Mouse (Mus musculus): ENCODE data around the gene Olfr1440. TPM values are rescaled to one million over a fixed set of nuclear protein-coding genes. Genes with fewer than 3 reads are reported as not detected.

Gene Olfr1440
- not detected in 2 replicates for polyA plus RNA-seq (2015; fragmentation: Nextera tagmentation; extraction: Ambion mirVana)

DNA sequence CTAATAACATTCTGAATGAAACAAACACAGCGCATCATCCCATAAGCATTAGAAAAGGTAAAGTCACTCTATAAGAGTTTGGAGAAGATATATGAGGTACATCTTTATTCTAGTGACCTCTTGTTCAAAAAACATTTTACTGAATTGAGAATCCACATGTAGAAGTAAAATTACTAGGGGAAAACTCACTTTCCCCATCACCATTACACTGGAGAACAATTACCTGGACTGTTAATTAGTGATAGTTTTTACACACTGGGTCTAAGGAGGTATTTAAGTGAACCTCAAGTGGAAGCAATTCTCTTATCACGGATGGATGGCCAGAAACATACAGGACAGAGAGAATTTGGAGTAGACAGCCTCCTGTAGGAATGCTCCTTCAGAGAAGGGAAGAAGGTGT lies at the start of gene Olfr1440:
TSS of gene Olfr1440 (plus strand) at position 301 of the 400 bp plus-strand sequence.
- 54% methylated on average over 2 of the region's 2 CpGs for WGBS (ENCODE audit: insufficient replicate concordance)
- no peak for ATAC-seq (ENCODE audit: low read depth)
- Histone ChIP-seq H3K4me3 (ENCODE audit: low read depth, low read length) (no peak within 1 kb of the TSS), H3K4me1 (ENCODE audit: control insufficient read depth, low read depth, low read length) (no peaks in the 10 kb centered on the region), H3K27ac (ENCODE audit: low read length) (no peak within 1 kb of the TSS), H3K9ac (ENCODE audit: low read depth, low read length) (no peak within 1 kb of the TSS), H3K36me3 (ENCODE audit: control insufficient read depth, insufficient read depth) (no peaks in the 10 kb centered on the region), H3K9me3 (replicated peaks; ENCODE audit: control insufficient read depth, low read length) (no peaks in the 10 kb centered on the region), H3K27me3 (ENCODE audit: control insufficient read depth, insufficient read depth, low read depth, low read length) (no peaks in the 10 kb centered on the region), H3K4me2 (ENCODE audit: low read depth, low read length) (no peak within 1 kb of the TSS)

DNA sequence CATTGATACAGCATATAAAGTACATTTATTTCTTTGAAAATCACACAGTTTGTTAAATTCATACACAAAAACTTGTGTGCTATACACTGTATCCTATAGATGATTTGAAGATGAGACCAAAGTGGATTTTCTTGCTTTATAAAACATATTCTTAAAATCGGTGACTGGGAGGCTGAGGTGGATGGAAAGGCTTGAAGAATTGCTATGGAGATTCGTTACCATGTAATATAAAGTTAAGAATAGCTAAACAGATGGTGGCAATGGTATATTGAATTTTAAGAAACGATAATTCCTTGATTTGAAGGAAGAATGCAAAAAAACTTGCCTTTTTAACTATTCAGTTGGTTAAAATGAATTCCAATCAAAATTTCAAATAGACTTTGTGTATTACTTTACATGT lies 14.1 kb upstream of the Olfr1440 start:
- no peak overlapping the region for H3K4me3 ChIP-seq (ENCODE audit: low read depth, low read length)
- H3K9ac ChIP-seq (ENCODE audit: low read depth, low read length) = no peak overlapping the region
- H3K27ac ChIP-seq (ENCODE audit: low read length) = no peak overlapping the region
- H3K36me3 ChIP-seq (ENCODE audit: control insufficient read depth, insufficient read depth) = no peaks in the 10 kb centered on the region
- no peaks in the 10 kb centered on the region for H3K4me1 ChIP-seq (ENCODE audit: control insufficient read depth, low read depth, low read length)
- H3K9me3 ChIP-seq (replicated peaks; ENCODE audit: control insufficient read depth, low read length) = no peaks in the 10 kb centered on the region
- no peak for ATAC-seq (ENCODE audit: low read depth)
- 42% methylated on average over 3 of the region's 3 CpGs for WGBS (ENCODE audit: insufficient replicate concordance)
- H3K4me2 ChIP-seq (ENCODE audit: low read depth, low read length) = no peak overlapping the region
- H3K27me3 ChIP-seq (ENCODE audit: control insufficient read depth, insufficient read depth, low read depth, low read length) = no peaks in the 10 kb centered on the region

DNA sequence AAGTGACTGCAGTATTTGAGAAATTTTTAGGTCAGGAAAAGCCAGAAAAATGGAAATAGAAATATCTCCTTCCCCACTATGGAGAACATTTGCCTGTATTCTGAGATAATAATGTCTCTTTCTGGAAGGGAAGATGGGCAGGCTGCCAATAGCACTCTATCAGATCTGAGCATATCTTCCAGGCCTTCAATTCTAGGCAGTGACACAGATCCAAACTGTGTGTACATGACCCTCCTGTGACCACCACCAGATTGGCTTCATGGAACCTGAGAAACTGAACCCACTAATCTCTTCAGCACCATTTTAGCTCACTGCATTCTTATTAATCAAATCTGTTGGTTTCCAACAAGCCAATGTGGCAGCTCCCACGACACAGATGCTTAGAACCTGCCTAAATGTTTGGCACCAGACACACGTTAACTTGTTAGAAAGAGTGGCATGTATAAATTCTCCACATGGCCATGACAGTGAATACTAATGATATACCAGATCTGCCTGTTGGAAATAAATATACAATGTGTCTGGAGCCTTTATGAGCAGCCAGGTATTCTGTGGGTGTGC lies 12.5 kb upstream of the Olfr1440 start:
- Histone ChIP-seq H3K27ac (ENCODE audit: low read length) (no peak overlapping the region), H3K36me3 (ENCODE audit: control insufficient read depth, insufficient read depth) (no peaks in the 10 kb centered on the region), H3K9me3 (replicated peaks; ENCODE audit: control insufficient read depth, low read length) (no peaks in the 10 kb centered on the region), H3K4me2 (ENCODE audit: low read depth, low read length) (no peak overlapping the region), H3K9ac (ENCODE audit: low read depth, low read length) (no peak overlapping the region), H3K4me3 (ENCODE audit: low read depth, low read length) (no peak overlapping the region), H3K27me3 (ENCODE audit: control insufficient read depth, insufficient read depth, low read depth, low read length) (no peaks in the 10 kb centered on the region), H3K4me1 (ENCODE audit: control insufficient read depth, low read depth, low read length) (no peaks in the 10 kb centered on the region)
- 34% methylated on average over 2 of the region's 2 CpGs for WGBS (ENCODE audit: insufficient replicate concordance)
- ATAC-seq (ENCODE audit: low read depth) = no peak

DNA sequence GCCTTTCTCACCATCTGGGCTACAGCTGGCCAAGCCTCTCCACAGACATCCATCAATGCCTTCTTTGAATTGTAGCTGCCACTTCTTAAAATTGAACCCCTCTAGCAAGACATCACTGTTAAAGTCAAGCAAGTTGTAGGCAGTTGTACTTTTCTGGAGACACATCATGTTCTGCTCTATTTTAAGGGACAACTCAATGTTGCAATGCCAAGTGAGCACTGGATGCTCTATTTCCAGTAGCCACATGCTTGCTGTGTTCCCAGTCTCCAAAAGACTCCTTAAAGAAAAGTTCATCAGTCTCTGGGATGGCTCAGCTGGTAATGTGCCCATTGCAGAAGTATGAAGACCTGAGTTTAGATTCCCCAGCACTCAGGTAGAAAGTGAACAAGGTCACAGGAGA lies 26.7 kb downstream of the Olfr1440 start:
- no peak overlapping the region for H3K27ac ChIP-seq (ENCODE audit: low read length)
- no peak for ATAC-seq (ENCODE audit: low read depth)
- no peak overlapping the region for H3K4me2 ChIP-seq (ENCODE audit: low read depth, low read length)

DNA sequence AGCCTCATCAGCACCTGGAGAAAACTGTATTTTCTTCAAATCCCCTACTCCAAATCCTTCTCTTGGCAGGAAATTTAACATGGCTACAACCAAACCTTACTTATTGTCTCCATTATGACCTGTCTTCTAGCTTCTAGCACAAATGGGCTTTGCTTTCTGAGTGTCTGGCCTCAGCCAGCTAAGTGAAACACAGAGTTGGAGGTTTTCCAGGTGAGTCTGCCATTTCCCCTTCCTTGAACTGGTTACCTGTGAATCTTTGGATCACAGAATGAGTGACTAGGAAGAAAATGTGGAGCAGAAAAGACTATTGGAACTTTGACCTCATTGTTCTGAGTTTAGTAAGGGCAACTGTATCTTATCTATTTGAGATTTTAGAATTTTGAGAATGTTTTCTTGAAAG lies 30.3 kb downstream of the Olfr1440 start, which contains the start of gene Olfr1441:
TSS of gene Olfr1441 (plus strand) at position 73 of the 400 bp plus-strand sequence.
- Histone ChIP-seq H3K9me3 (replicated peaks; ENCODE audit: control insufficient read depth, low read length) (no peaks in the 10 kb centered on the region), H3K9ac (ENCODE audit: low read depth, low read length) (no peak within 1 kb of the TSS), H3K27me3 (ENCODE audit: control insufficient read depth, insufficient read depth, low read depth, low read length) (no peaks in the 10 kb centered on the region), H3K4me2 (ENCODE audit: low read depth, low read length) (no peak within 1 kb of the TSS), H3K4me1 (ENCODE audit: control insufficient read depth, low read depth, low read length) (no peaks in the 10 kb centered on the region), H3K36me3 (ENCODE audit: control insufficient read depth, insufficient read depth) (no peaks in the 10 kb centered on the region), H3K27ac (ENCODE audit: low read length) (no peak within 1 kb of the TSS), H3K4me3 (ENCODE audit: low read depth, low read length) (no peak within 1 kb of the TSS)
- ATAC-seq (ENCODE audit: low read depth) = no peak

More for the DNA sequence above, 26.7 kb downstream of the Olfr1440 start:
- Histone ChIP-seq H3K27me3 (ENCODE audit: control insufficient read depth, insufficient read depth, low read depth, low read length) (no peaks in the 10 kb centered on the region), H3K36me3 (ENCODE audit: control insufficient read depth, insufficient read depth) (no peaks in the 10 kb centered on the region), H3K4me1 (ENCODE audit: control insufficient read depth, low read depth, low read length) (no peaks in the 10 kb centered on the region), H3K9ac (ENCODE audit: low read depth, low read length) (no peak overlapping the region), H3K9me3 (replicated peaks; ENCODE audit: control insufficient read depth, low read length) (no peaks in the 10 kb centered on the region), H3K4me3 (ENCODE audit: low read depth, low read length) (no peak overlapping the region)

DNA sequence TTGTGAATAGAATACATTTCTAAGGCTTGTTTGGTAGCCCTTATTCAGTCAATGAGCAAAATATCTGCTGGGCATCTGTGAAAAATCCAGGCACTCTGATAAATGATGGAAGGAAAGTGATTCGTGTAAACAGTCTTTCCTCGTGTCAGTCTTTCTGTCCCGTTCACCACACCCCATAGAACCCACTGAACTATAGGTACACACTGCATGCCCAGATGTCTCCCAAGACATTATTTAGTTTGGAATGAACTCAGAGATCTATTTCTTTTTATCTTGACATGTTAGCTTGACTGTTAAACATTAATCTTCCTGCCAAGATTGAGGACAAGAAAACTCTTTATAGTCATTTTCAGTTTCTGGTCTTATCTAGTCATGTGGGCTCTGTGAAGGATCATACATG lies 31.2 kb downstream of the Olfr1440 start:
- H3K9ac ChIP-seq (ENCODE audit: low read depth, low read length) = no peak overlapping the region
- H3K27me3 ChIP-seq (ENCODE audit: control insufficient read depth, insufficient read depth, low read depth, low read length) = no peaks in the 10 kb centered on the region
- H3K4me3 ChIP-seq (ENCODE audit: low read depth, low read length) = no peak overlapping the region
- H3K36me3 ChIP-seq (ENCODE audit: control insufficient read depth, insufficient read depth) = no peaks in the 10 kb centered on the region
- no peaks in the 10 kb centered on the region for H3K4me1 ChIP-seq (ENCODE audit: control insufficient read depth, low read depth, low read length)
- no peak overlapping the region for H3K4me2 ChIP-seq (ENCODE audit: low read depth, low read length)
- ATAC-seq (ENCODE audit: low read depth) = no peak
- H3K27ac ChIP-seq (ENCODE audit: low read length) = no peak overlapping the region
- 52% methylated on average over 3 of the region's 3 CpGs for WGBS (ENCODE audit: insufficient replicate concordance)
- no peaks in the 10 kb centered on the region for H3K9me3 ChIP-seq (replicated peaks; ENCODE audit: control insufficient read depth, low read length)

DNA sequence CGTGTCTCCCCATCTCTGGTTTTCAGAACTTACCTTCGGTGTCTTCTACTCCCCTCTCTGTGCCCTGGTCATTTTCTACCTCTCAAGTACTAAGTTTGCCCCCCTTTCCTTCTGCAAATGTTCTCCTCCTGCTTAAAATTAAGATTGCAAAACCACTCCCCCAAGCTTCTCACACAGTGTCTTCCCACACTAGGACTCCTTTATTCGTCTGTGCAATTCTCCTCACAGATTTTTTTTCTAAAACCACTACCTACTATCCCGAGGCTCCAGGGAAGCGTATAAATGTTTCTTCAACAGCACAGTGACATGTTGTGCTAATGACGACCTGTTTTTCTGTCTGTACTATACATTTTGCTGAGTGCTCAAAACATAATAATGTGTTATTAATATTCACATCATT lies 33.5 kb downstream of the Olfr1440 start:
- WGBS (ENCODE audit: insufficient replicate concordance) = 54% methylated on average over 6 of the region's 6 CpGs
- Histone ChIP-seq H3K9ac (ENCODE audit: low read depth, low read length) (no peak overlapping the region), H3K27ac (ENCODE audit: low read length) (no peak overlapping the region), H3K9me3 (replicated peaks; ENCODE audit: control insufficient read depth, low read length) (no peaks in the 10 kb centered on the region), H3K4me3 (ENCODE audit: low read depth, low read length) (no peak overlapping the region), H3K27me3 (ENCODE audit: control insufficient read depth, insufficient read depth, low read depth, low read length) (no peaks in the 10 kb centered on the region), H3K36me3 (ENCODE audit: control insufficient read depth, insufficient read depth) (no peaks in the 10 kb centered on the region), H3K4me2 (ENCODE audit: low read depth, low read length) (no peak overlapping the region), H3K4me1 (ENCODE audit: control insufficient read depth, low read depth, low read length) (no peaks in the 10 kb centered on the region)
- no peak for ATAC-seq (ENCODE audit: low read depth)

DNA sequence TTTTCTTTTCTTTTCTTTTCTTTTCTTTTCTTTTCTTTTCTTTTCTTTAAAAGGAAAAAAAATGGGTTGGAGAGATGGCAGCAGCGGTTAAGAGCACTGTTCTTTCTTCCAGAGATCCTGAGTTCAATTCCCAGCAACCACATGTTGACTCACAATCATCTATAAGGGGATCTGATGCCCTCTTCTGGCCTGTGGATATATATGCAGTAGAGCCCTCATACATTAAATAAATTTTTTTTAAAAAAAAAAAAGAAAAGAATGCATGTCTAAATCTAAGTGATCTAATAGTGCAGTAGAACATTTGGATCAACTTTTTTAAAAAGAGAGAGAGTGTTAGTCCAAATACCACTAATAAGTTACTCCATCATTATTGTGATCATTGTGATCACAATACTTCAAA lies 34.6 kb downstream of the Olfr1440 start:
- Histone ChIP-seq H3K27ac (ENCODE audit: low read length) (no peak overlapping the region), H3K4me2 (ENCODE audit: low read depth, low read length) (no peak overlapping the region), H3K4me3 (ENCODE audit: low read depth, low read length) (no peak overlapping the region), H3K9ac (ENCODE audit: low read depth, low read length) (no peak overlapping the region), H3K27me3 (ENCODE audit: control insufficient read depth, insufficient read depth, low read depth, low read length) (no peaks in the 10 kb centered on the region), H3K4me1 (ENCODE audit: control insufficient read depth, low read depth, low read length) (no peaks in the 10 kb centered on the region), H3K9me3 (replicated peaks; ENCODE audit: control insufficient read depth, low read length) (no peaks in the 10 kb centered on the region), H3K36me3 (ENCODE audit: control insufficient read depth, insufficient read depth) (no peaks in the 10 kb centered on the region)
- ATAC-seq (ENCODE audit: low read depth) = no peak
- 53% methylated on average over 1 of the region's 1 CpGs for WGBS (ENCODE audit: insufficient replicate concordance)

DNA sequence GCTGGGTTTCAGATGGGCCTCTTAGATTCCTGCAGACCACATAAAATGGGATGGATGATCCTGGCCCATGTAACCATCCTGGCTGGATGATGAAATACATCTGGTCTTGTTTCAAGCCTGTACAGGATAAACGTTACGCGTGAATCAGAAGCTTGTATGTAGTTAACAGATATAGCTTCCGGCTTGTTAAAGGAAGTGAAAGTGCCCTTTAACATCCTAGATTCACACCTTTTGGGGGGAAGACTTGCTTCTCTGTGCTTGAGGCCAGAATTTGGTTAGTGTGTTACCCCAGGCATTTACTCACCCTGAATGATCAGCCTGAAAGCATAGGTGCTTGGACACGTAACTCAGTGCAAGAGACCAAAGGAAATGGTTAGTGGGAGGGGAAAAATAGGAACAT lies 40.0 kb downstream of the Olfr1440 start:
- Histone ChIP-seq H3K9me3 (replicated peaks; ENCODE audit: control insufficient read depth, low read length) (no peaks in the 10 kb centered on the region), H3K4me1 (ENCODE audit: control insufficient read depth, low read depth, low read length) (no peaks in the 10 kb centered on the region), H3K27ac (ENCODE audit: low read length) (no peak overlapping the region), H3K36me3 (ENCODE audit: control insufficient read depth, insufficient read depth) (no peaks in the 10 kb centered on the region), H3K9ac (ENCODE audit: low read depth, low read length) (no peak overlapping the region), H3K27me3 (ENCODE audit: control insufficient read depth, insufficient read depth, low read depth, low read length) (no peaks in the 10 kb centered on the region; the same call in 1 of the 2 replicates), H3K4me2 (ENCODE audit: low read depth, low read length) (no peak overlapping the region), H3K4me3 (ENCODE audit: low read depth, low read length) (no peak overlapping the region)
- ATAC-seq (ENCODE audit: low read depth) = no peak
- 67% methylated on average over 5 of the region's 5 CpGs for WGBS (ENCODE audit: insufficient replicate concordance)

All from liver, embryonic 16.5 days (tissue).